Mouse (Mus musculus) monocyte, adult 2 months (primary cell): ENCODE measurements around the gene Polg.

Source experiments
- DNase-seq, 2 experiments: peaks; one replicate each; pipeline ENCODE4 v3.0.0; 2022; ENCODE audit warnings: low spot score in 2 of 2, low read depth in 1 of 2

The Polg gene

GRCm38 (mm10) chr7:79465461-79466044 lies 609 bp downstream of the Polg start:
- no peak for DNase-seq

GRCm38 (mm10) chr7:79464776-79465420 lies 1.3 kb downstream of the Polg start:
- DNase-seq: no peak

GRCm38 (mm10) chr7:79463376-79464077 lies 2.6 kb downstream of the Polg start:
- no peak for DNase-seq

- no peak for DNase-seq
Measured at GRCm38 (mm10) chr7:79461721-79462120, 4.4 kb downstream of the Polg start.

- DNase-seq: no peak
Measured at GRCm38 (mm10) chr7:79447486-79447885, 18.7 kb downstream of the Polg start.

- DNase-seq: no peak
Measured at GRCm38 (mm10) chr7:79447048-79447447, 19.1 kb downstream of the Polg start.

- no peak for DNase-seq
Measured at GRCm38 (mm10) chr7:79440035-79440434, 26.1 kb downstream of the Polg start.

- no peak for DNase-seq
Measured at GRCm38 (mm10) chr7:79428243-79428642, 37.9 kb downstream of the Polg start.

- no peak for DNase-seq
Measured at GRCm38 (mm10) chr7:79425804-79426203, 40.4 kb downstream of the Polg start.

- DNase-seq: no peak
Measured at GRCm38 (mm10) chr7:79422876-79423275, 43.3 kb downstream of the Polg start.

- DNase-seq: no peak
Measured at GRCm38 (mm10) chr7:79419950-79420349, 46.2 kb downstream of the Polg start.

GRCm38 (mm10) chr7:79414449-79415375 lies 51.5 kb downstream of the Polg start:
- no peak for DNase-seq

- DNase-seq: no peak
Measured at GRCm38 (mm10) chr7:79400296-79400695, 65.9 kb downstream of the Polg start.

GRCm38 (mm10) chr7:79398971-79399370 lies 67.2 kb downstream of the Polg start:
- no peak for DNase-seq

- no peak for DNase-seq
Measured at GRCm38 (mm10) chr7:79398426-79398825, 67.7 kb downstream of the Polg start.

GRCm38 (mm10) chr7:79397446-79397963 lies 68.7 kb downstream of the Polg start:
- no peak for DNase-seq
